Mouse (Mus musculus) cortical plate, adult 2 months (tissue): ENCODE results near the gene Vmn2r114. TPM values are rescaled to one million over a fixed set of nuclear protein-coding genes. Genes with fewer than 3 reads are reported as not detected.
"Not testable (repeated sequence)": the region's sequence is repeated elsewhere in the genome, so short reads cannot be mapped to it uniquely, and the experiment has no call there.

Source experiments
- H3K27ac ChIP-seq: fragments of 200-500 bp; 2 replicates; pipeline ENCODE4 v1.5.1; 2012; ENCODE audit warnings: low read length, control low read depth, inconsistent platforms; ENCODE audit not compliant: insufficient read depth
- H3K4me1 ChIP-seq: fragments of 200-500 bp; 2 replicates; pipeline ENCODE4 v1.6.1; 2011; ENCODE audit warnings: low read length; ENCODE audit not compliant: control insufficient read depth, insufficient read depth
- H3K4me3 ChIP-seq: fragments of 200-500 bp; 2 replicates; pipeline ENCODE4 v1.5.1; 2011; ENCODE audit warnings: mild to moderate bottlenecking, low read length, control low read depth; ENCODE audit not compliant: insufficient read depth
- CTCF ChIP-seq: fragments of 200-500 bp; IDR thresholded peaks from 2 replicates; pipeline ENCODE4 v1.5.1; 2011; ENCODE audit warnings: mild to moderate bottlenecking, control low read depth, low read length; ENCODE audit not compliant: insufficient read depth; ENCODE audit errors: extremely low read depth
- POLR2A ChIP-seq: fragments of 200-500 bp; IDR thresholded peaks from 2 replicates; pipeline ENCODE4 v1.6.1; 2011; ENCODE audit warnings: mild to moderate bottlenecking, low read length, control low read depth; ENCODE audit not compliant: insufficient read depth; ENCODE audit errors: extremely low read depth
- polyA plus RNA-seq: library from polyadenylated mRNA; depleted of rRNA; stranded (reverse); fragments of >200 nt; gene quantifications from 2 replicates; pipeline ENCODE4 v1.2.3, GENCODE M21; 2012; rRNA removed

Vmn2r114 gene
- not detected in 2 replicates for polyA plus RNA-seq

- H3K4me3 ChIP-seq, H3K4me1 ChIP-seq, H3K27ac ChIP-seq: not testable (repeated sequence)
These were observed at the start of gene Vmn2r114 for GRCm38 (mm10) chr17:23312437-23312836. TSS of gene Vmn2r114 (minus strand) at chr17:23312537.

- H3K4me1 ChIP-seq = no peaks in the 10 kb centered on the region
- no peak overlapping the region for H3K4me3 ChIP-seq
- H3K27ac ChIP-seq = no peak overlapping the region
- TF ChIP-seq POLR2A (no peak), CTCF (no peak)
These were observed 39.3 kb upstream of the Vmn2r114 start for GRCm38 (mm10) chr17:23351644-23352043.

DNA sequence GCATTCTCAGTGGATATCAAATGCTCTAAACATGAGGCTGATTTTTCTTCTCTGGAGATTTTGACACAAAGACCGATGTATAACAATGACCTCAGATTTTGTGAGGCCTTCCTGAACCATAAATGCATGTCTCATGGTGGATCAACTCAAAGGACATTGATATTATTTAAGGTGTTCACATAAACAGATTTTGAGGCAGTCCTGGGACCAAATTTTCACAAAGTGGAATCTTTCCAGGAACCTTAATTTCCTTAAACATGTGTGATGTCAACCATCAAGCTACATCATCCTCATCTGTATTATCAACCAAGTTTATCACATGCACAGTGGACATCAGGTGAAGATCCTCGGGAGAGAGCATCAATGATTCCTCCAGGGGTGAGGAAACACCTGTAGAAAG, 31.1 kb upstream of the Vmn2r114 start, which contains the start of gene Vmn2r115:
Vmn2r115 (plus strand) TSS at position 301 of the 400 bp plus-strand sequence.
- not testable (repeated sequence) for H3K27ac ChIP-seq, H3K4me3 ChIP-seq

DNA sequence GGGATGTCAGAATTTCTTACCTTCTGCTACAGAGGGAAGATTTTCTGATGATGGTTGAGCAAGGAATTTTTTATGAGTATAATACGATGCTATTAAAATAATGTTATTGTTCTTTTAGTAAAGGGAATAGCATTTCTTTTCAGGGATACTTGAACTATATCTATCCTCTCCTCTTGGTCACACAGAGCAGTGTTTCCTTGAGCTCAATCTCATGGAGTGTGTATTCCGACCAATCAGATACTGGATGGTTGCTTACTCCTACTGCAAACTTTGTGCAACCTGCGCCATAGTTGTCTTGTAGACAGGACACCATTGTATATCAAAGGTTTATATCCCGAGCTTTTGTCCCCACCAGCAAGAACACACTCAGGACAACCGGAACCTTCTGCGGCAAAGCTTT, 18.3 kb upstream of the Vmn2r114 start:
- TF ChIP-seq CTCF (no peak), POLR2A (no peak)
- Histone ChIP-seq H3K4me3 (no peak overlapping the region), H3K27ac (no peak overlapping the region), H3K4me1 (no peaks in the 10 kb centered on the region)

More for the DNA sequence above, 31.1 kb upstream of the Vmn2r114 start, which contains the start of gene Vmn2r115:
- not testable (repeated sequence) for H3K4me1 ChIP-seq

Other genes starting within 250 kb of the Vmn2r114 start
- 17.9 and 18.1 TPM in 2 replicates for gene Zfp40, start 119.3 kb downstream of the Vmn2r114 start, polyA plus RNA-seq
- gene Vmn2r115, start 31.2 kb upstream of the Vmn2r114 start, polyA plus RNA-seq = under 0.01 TPM in 1 of 2 replicates, not detected in the other
- not detected in 2 replicates for gene Vmn2r116, start 72.1 kb upstream of the Vmn2r114 start, polyA plus RNA-seq
- not detected in 2 replicates for gene Vmn2r117, start 167.2 kb upstream of the Vmn2r114 start, polyA plus RNA-seq